ENCODE assay signal across 8 mouse cellular contexts in genomic region chr2:27075485-27075884, GRCm38 (mm10). TPM values are rescaled to one million over a fixed set of nuclear protein-coding genes. Genes with fewer than 3 reads are reported as not detected.
A peak's percentile ranks its signal among the peaks of the same experiment; 100 is the strongest.
DNase-seq lines count a peak whose midpoint lies in the region; ATAC-seq and TF ChIP-seq lines count a peak whose summit lies in the region.

No protein-coding gene starts in this region.

- DNase-seq in forebrain, embryonic 14.5 days (ENCODE audit: low spot score) = peak; percentile 15
- DNase-seq in ovary, postnatal 14 days (ENCODE audit: low spot score) = peak; percentile 40
- DNase-seq in ovary, adult 18-20 months (ENCODE audit: low spot score) = no peak
- peak; percentile 33 to 55 for DNase-seq in cerebellum, adult 2 months
- DNase-seq in kidney, adult 8-10 months = peak; percentile 54 to 63

- peaks cover 23% of the 10 kb centered on the region for H3K4me1 ChIP-seq in forebrain, embryonic 14.5 days (ENCODE audit: control insufficient read depth, insufficient read depth, low read length)
- peaks cover 23% of the 10 kb centered on the region for H3K4me1 ChIP-seq in forebrain, embryonic 16.5 days (replicated peaks; ENCODE audit: control insufficient read depth, insufficient read depth, low read length)
- no peaks in the 10 kb centered on the region; the same call in 1 of the 2 replicates for H3K4me1 ChIP-seq in cerebellum, adult 2 months (ENCODE audit: control insufficient read depth, insufficient read depth, low read length)

- H3K27ac ChIP-seq in forebrain, embryonic 14.5 days (ENCODE audit: low read depth, low read length) = no peak overlapping the region
- no peak overlapping the region for H3K27ac ChIP-seq in forebrain, embryonic 16.5 days (ENCODE audit: low read length)
- H3K27ac ChIP-seq in cerebellum, adult 2 months (ENCODE audit: insufficient read depth, low read length) = no peak overlapping the region

- peak; percentile 79 for TF ChIP-seq CTCF in cerebellum, adult 2 months (IDR thresholded peaks at IDR 0.05; ENCODE audit: borderline replicate concordance, insufficient read depth, low read depth, low read length)

- H3K9ac ChIP-seq in forebrain, embryonic 14.5 days (ENCODE audit: low read length) = no peak overlapping the region
- H3K9ac ChIP-seq in forebrain, embryonic 16.5 days (replicated peaks; ENCODE audit: low read depth, low read length) = no peak overlapping the region

- 74% methylated on average over 3 of the region's 3 CpGs for WGBS in forebrain, embryonic 14.5 days
- WGBS in forebrain, embryonic 16.5 days = 71% methylated on average over 3 of the region's 3 CpGs
- WGBS in cerebellum, adult 2 months = 68% methylated on average over 3 of the region's 3 CpGs

- H3K4me2 ChIP-seq in forebrain, embryonic 14.5 days (ENCODE audit: low read length) = no peak overlapping the region
- no peak overlapping the region for H3K4me2 ChIP-seq in forebrain, embryonic 16.5 days (ENCODE audit: low read length)

- TF ChIP-seq POLR2A in cerebellum, adult 2 months (IDR thresholded peaks at IDR 0.05; ENCODE audit: borderline replicate concordance, insufficient read depth, low read length) = no peak

- no peaks in the 10 kb centered on the region for H3K9me3 ChIP-seq in forebrain, embryonic 14.5 days (replicated peaks; ENCODE audit: control insufficient read depth, low read length)
- H3K9me3 ChIP-seq in forebrain, embryonic 16.5 days (ENCODE audit: control insufficient read depth, low read length) = no peaks in the 10 kb centered on the region

- ATAC-seq in forebrain, embryonic 14.5 days = no peak
- no peak for ATAC-seq in forebrain, embryonic 16.5 days
- 0 out of 2 replicates have a peak, but pooled peaks have one; percentile 16 for ATAC-seq in megakaryocyte-erythroid progenitor cell, adult 5-6 weeks (replicated peaks; ENCODE audit: low FRiP score, low TSS enrichment, poor library complexity, severe bottlenecking)
- ATAC-seq in monocyte, adult 5-6 weeks (replicated peaks; ENCODE audit: insufficient number of reproducible peaks, low FRiP score, low TSS enrichment, poor library complexity, severe bottlenecking) = no peak

- H3K4me3 ChIP-seq in forebrain, embryonic 14.5 days (ENCODE audit: low read depth, low read length) = no peak overlapping the region
- no peak overlapping the region for H3K4me3 ChIP-seq in forebrain, embryonic 16.5 days (replicated peaks; ENCODE audit: low read length)
- H3K4me3 ChIP-seq in cerebellum, adult 2 months (replicated peaks; ENCODE audit: insufficient read depth, low read depth, low read length) = no peak overlapping the region

- no peaks in the 10 kb centered on the region for H3K27me3 ChIP-seq in forebrain, embryonic 14.5 days (replicated peaks; ENCODE audit: control insufficient read depth, insufficient read depth, low read length)
- no peaks in the 10 kb centered on the region for H3K27me3 ChIP-seq in forebrain, embryonic 16.5 days (replicated peaks; ENCODE audit: control insufficient read depth, insufficient read depth, low read length)
- H3K27me3 ChIP-seq in cerebellum, adult 2 months (ENCODE audit: control insufficient read depth, insufficient read depth, low read length) = no peaks in the 10 kb centered on the region; the same call in 1 of the 2 replicates

- H3K36me3 ChIP-seq in forebrain, embryonic 14.5 days (ENCODE audit: control insufficient read depth, insufficient read depth, low read length) = no peaks in the 10 kb centered on the region
- no peaks in the 10 kb centered on the region for H3K36me3 ChIP-seq in forebrain, embryonic 16.5 days (ENCODE audit: control insufficient read depth, insufficient read depth)

RNA-seq across cellular contexts. Expression of gene Mymk, which starts 3.5 kb away (rescaled TPM):
- not detected in 2 replicates for polyA plus RNA-seq in forebrain, embryonic 14.5 days (2014; fragmentation: Nextera tagmentation; extraction: Ambion mirVana)
- not detected in 2 replicates for polyA plus RNA-seq in forebrain, embryonic 16.5 days (2015; fragmentation: Nextera tagmentation; extraction: Ambion mirVana)
- 0.22 and 0.43 TPM in 2 replicates for polyA plus RNA-seq in cerebellum, adult 2 months (2012; rRNA removed)
- total RNA-seq in megakaryocyte-erythroid progenitor cell, adult 5-6 weeks (2014; fragmentation: Nextera tagmentation) = not detected in 2 replicates
- not detected in 2 replicates for total RNA-seq in megakaryocyte-erythroid progenitor cell, adult 5-6 weeks (2017)
- not detected in 3 replicates for total RNA-seq in monocyte, adult 5-6 weeks (2017)

RNA-seq across cellular contexts. Expression of gene Adamtsl2, which starts 3.7 kb away (rescaled TPM):
- 10.4 TPM in 2 replicates for polyA plus RNA-seq in forebrain, embryonic 14.5 days (2014; fragmentation: Nextera tagmentation; extraction: Ambion mirVana)
- 11.6 and 14.2 TPM in 2 replicates for polyA plus RNA-seq in forebrain, embryonic 16.5 days (2015; fragmentation: Nextera tagmentation; extraction: Ambion mirVana)
- polyA plus RNA-seq in cerebellum, adult 2 months (2012; rRNA removed) = 3.8 and 4.1 TPM in 2 replicates
- total RNA-seq in megakaryocyte-erythroid progenitor cell, adult 5-6 weeks (2014; fragmentation: Nextera tagmentation) = 1.2 TPM in 1 of 2 replicates, not detected in the other
- total RNA-seq in megakaryocyte-erythroid progenitor cell, adult 5-6 weeks (2017) = not detected in 2 replicates
- not detected in 3 replicates for total RNA-seq in monocyte, adult 5-6 weeks (2017)

RNA-seq across cellular contexts. Expression of gene Slc2a6, which starts 47.7 kb away (rescaled TPM):
- polyA plus RNA-seq in forebrain, embryonic 14.5 days (2014; fragmentation: Nextera tagmentation; extraction: Ambion mirVana) = 3.4 TPM in 2 replicates
- polyA plus RNA-seq in forebrain, embryonic 16.5 days (2015; fragmentation: Nextera tagmentation; extraction: Ambion mirVana) = 6.1 and 7.1 TPM in 2 replicates
- 45.4 and 49.8 TPM in 2 replicates for polyA plus RNA-seq in cerebellum, adult 2 months (2012; rRNA removed)
- 0.62 TPM in 1 of 2 replicates, not detected in the other for total RNA-seq in megakaryocyte-erythroid progenitor cell, adult 5-6 weeks (2014; fragmentation: Nextera tagmentation)
- total RNA-seq in megakaryocyte-erythroid progenitor cell, adult 5-6 weeks (2017) = 0.05 and 1.0 TPM in 2 replicates
- 41.1 to 70.7 TPM (median 48.4 TPM) in 3 replicates for total RNA-seq in monocyte, adult 5-6 weeks (2017)
